18 mouse cellular contexts compared by ENCODE assay signal in genomic region chr7:127489982-127490381, GRCm38 (mm10).
"Had no signal": no experiment of that assay in that cellular context is flagged by ENCODE, and none has a peak within 500 bp of the region (broad histone marks: within the 10 kb centered on the region; RNA-seq: fewer than 3 reads in every experiment).

No protein-coding gene starts in this region.

- DNase-seq: kidney, adult 2 months; kidney, postnatal 10 days; layer of hippocampus, postnatal 36 days; liver, embryonic 13.5 days; lung, adult 18-20 months; lung, postnatal 10 days; lung, postnatal 4 days; thymus, adult 18-20 months; thymus, postnatal 36 days had no signal

- H3K9me3 ChIP-seq: limb, embryonic 12.5 days; limb, embryonic 15.5 days; liver, embryonic 13.5 days; lung, embryonic 15.5 days; midbrain, embryonic 12.5 days; midbrain, embryonic 15.5 days; neural tube, embryonic 13.5 days had no signal

- H3K4me3 ChIP-seq: left cerebral cortex, adult 2 months; limb, embryonic 12.5 days; limb, embryonic 15.5 days; liver, embryonic 13.5 days; lung, embryonic 15.5 days; midbrain, embryonic 12.5 days; midbrain, embryonic 15.5 days; myocyte; neural tube, embryonic 13.5 days had no signal

- H3K27ac ChIP-seq: left cerebral cortex, adult 2 months; limb, embryonic 12.5 days; limb, embryonic 15.5 days; liver, embryonic 13.5 days; lung, embryonic 15.5 days; midbrain, embryonic 12.5 days; midbrain, embryonic 15.5 days; neural tube, embryonic 13.5 days had no signal

- ATAC-seq: intestine, postnatal 0 days; midbrain, embryonic 15.5 days had no signal

- H3K4me2 ChIP-seq: limb, embryonic 12.5 days; limb, embryonic 15.5 days; liver, embryonic 13.5 days; lung, embryonic 15.5 days; midbrain, embryonic 12.5 days; midbrain, embryonic 15.5 days; neural tube, embryonic 13.5 days had no signal

- H3K4me1 ChIP-seq: limb, embryonic 12.5 days; limb, embryonic 15.5 days; lung, embryonic 15.5 days; midbrain, embryonic 12.5 days; midbrain, embryonic 15.5 days; neural tube, embryonic 13.5 days had no signal

- H3K27me3 ChIP-seq: limb, embryonic 12.5 days; limb, embryonic 15.5 days; liver, embryonic 13.5 days; lung, embryonic 15.5 days; midbrain, embryonic 12.5 days; midbrain, embryonic 15.5 days; neural tube, embryonic 13.5 days had no signal

- H3K9ac ChIP-seq: limb, embryonic 12.5 days; limb, embryonic 15.5 days; liver, embryonic 13.5 days; lung, embryonic 15.5 days; midbrain, embryonic 12.5 days; midbrain, embryonic 15.5 days; neural tube, embryonic 13.5 days had no signal
